Mouse (Mus musculus) myocyte (in vitro differentiated cells): ENCODE measurements at regions not wholly inside any gene's neighbourhood (a gene's known extent, or its start where the extent isn't known, plus 50 kb on each side); places are given as distances from the start of the nearest gene placed in this dataset.
A peak's percentile ranks its signal among the peaks of the same experiment; 100 is the strongest.

ENCODE experiments used
- H3K27me3 ChIP-seq: one replicate; pipeline ENCODE4 v1.6.1; 2011; ENCODE audit not compliant: control insufficient read depth, insufficient read depth, insufficient read length
- H3K36me3 ChIP-seq: one replicate; pipeline ENCODE4 v1.6.1; 2011; ENCODE audit not compliant: control insufficient read depth, insufficient read depth
- H3K4me2 ChIP-seq: one replicate; pipeline ENCODE4 v1.6.1; 2011; ENCODE audit warnings: low read depth, control low read depth
- H3K4me3 ChIP-seq: one replicate; pipeline ENCODE4 v1.5.1; 2011; ENCODE audit warnings: mild to moderate bottlenecking, control low read depth, moderate library complexity
- H3K79me2 ChIP-seq: one replicate; pipeline ENCODE4 v1.6.1; 2011; ENCODE audit not compliant: control insufficient read depth, insufficient read depth
- H3ac ChIP-seq: one replicate; pipeline ENCODE4 v1.6.1; 2011; ENCODE audit not compliant: control insufficient read depth, insufficient read length
- CEBPB ChIP-seq: IDR thresholded peaks from 2 replicates; pipeline ENCODE4 v1.6.1; 2011; ENCODE audit warnings: mild to moderate bottlenecking, moderate library complexity; ENCODE audit not compliant: poor library complexity, insufficient read depth, severe bottlenecking
- E2F4 ChIP-seq: IDR thresholded peaks from one replicate; pipeline ENCODE4 v1.6.1; 2011; ENCODE audit warnings: mild to moderate bottlenecking, control low read depth, moderate library complexity; ENCODE audit not compliant: insufficient read depth
- MAX ChIP-seq: IDR thresholded peaks from one replicate; pipeline ENCODE4 v1.6.1; 2011; ENCODE audit warnings: low read depth, mild to moderate bottlenecking, control low read depth
- MYOD1 ChIP-seq, 3 experiments: IDR thresholded peaks; one replicate each; pipeline ENCODE4 v1.6.1; 2011; ENCODE audit warnings: control low read depth in 2 of 3, low read depth in 2 of 3, mild to moderate bottlenecking in 2 of 3, moderate library complexity in 1 of 3; ENCODE audit not compliant: insufficient read length in 2 of 3, control insufficient read depth in 1 of 3
- MYOG ChIP-seq, 3 experiments: IDR thresholded peaks; one replicate each; pipeline ENCODE4 v1.6.1; 2011; ENCODE audit warnings: control low read depth in 2 of 3, low read depth in 2 of 3, mild to moderate bottlenecking in 2 of 3; ENCODE audit not compliant: insufficient read length in 2 of 3, control insufficient read depth in 1 of 3, insufficient read depth in 1 of 3
- POLR2A ChIP-seq: IDR thresholded peaks from one replicate; pipeline ENCODE4 v1.6.1; 2011; ENCODE audit warnings: low read depth, mild to moderate bottlenecking, control low read depth, moderate library complexity; ENCODE audit not compliant: insufficient read length
- POLR2AphosphoS2 ChIP-seq: IDR thresholded peaks from one replicate; pipeline ENCODE4 v1.6.1; 2011; ENCODE audit warnings: low read depth, control low read depth; ENCODE audit not compliant: insufficient read length
- REST ChIP-seq: IDR thresholded peaks from one replicate; pipeline ENCODE4 v1.6.1; 2011; ENCODE audit warnings: mild to moderate bottlenecking, control low read depth, moderate library complexity; ENCODE audit not compliant: insufficient read depth, insufficient read length
- SRF ChIP-seq: IDR thresholded peaks from one replicate; pipeline ENCODE4 v1.6.1; 2011; ENCODE audit warnings: low read depth; ENCODE audit not compliant: control insufficient read depth, insufficient read length
- TCF12 ChIP-seq: IDR thresholded peaks from one replicate; pipeline ENCODE4 v1.6.1; 2011; ENCODE audit warnings: mild to moderate bottlenecking, control low read depth; ENCODE audit not compliant: poor library complexity, insufficient read depth, severe bottlenecking
- TCF3 ChIP-seq: IDR thresholded peaks from one replicate; pipeline ENCODE4 v1.6.1; 2011; ENCODE audit warnings: low read depth, control low read depth; ENCODE audit not compliant: insufficient read length
- USF1 ChIP-seq: IDR thresholded peaks from one replicate; pipeline ENCODE4 v1.6.1; 2011; ENCODE audit warnings: low read depth, mild to moderate bottlenecking, control low read depth, moderate library complexity

DNA sequence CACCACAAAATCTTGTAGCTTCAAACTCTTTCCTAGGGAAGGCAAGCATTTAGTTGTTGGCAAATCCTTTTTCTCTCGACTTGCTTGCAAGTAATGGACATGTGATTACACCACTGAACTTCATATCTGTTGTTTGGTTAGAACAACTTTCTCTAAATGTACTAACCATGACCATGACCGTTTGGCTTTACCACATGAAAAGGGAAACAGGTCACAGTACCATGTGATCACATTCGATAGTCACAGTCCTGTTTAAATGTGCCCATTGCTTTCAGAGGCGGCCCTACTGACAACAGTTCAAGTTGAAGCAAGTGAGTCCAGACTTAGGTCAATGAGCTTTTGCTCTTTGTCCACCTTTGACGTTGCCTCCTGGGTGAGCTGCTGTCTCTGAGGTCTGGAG lies 211.1 kb downstream of the Foxo1 start:
- Histone ChIP-seq H3K79me2 (no peaks in the 10 kb centered on the region), H3K36me3 (no peaks in the 10 kb centered on the region), H3ac (no peak overlapping the region), H3K4me3 (no peak overlapping the region), H3K4me2 (no peak overlapping the region), H3K27me3 (no peaks in the 10 kb centered on the region)
- TF ChIP-seq MYOG (IDR thresholded peaks at IDR 0.05; ENCODE audit: control insufficient read depth in 1 of 3, insufficient read depth in 1 of 3, insufficient read length in 2 of 3, low read depth in 2 of 3) (no peak), POLR2AphosphoS2 (no peak), MYOD1 (IDR thresholded peaks at IDR 0.05; ENCODE audit: control insufficient read depth in 1 of 3, insufficient read length in 2 of 3, low read depth in 2 of 3) (no peak), MAX (no peak)

DNA sequence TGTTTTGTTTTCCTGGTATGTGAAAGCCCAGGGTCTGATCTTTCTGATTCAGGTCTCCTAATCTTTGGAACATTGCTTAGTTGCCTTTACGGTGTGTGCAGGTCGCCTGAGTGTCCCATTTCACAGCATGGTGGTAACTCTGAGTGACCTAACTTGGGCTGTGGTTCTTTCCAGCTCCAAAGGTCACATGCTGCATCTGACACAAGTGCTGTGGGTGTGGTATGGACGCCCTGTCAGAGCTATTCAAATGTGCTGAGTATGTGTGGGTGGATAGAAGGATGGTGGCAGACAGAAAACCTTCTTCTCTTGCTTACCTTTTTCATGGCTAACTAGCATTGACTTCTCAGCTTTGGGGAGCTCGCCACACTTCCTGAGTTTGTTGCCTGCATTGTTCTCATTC lies 201.8 kb downstream of the Foxo1 start:
- Histone ChIP-seq H3K36me3 (no peaks in the 10 kb centered on the region), H3K27me3 (no peaks in the 10 kb centered on the region), H3K4me2 (no peak overlapping the region), H3K79me2 (no peaks in the 10 kb centered on the region), H3ac (no peak overlapping the region), H3K4me3 (no peak overlapping the region)
- TF ChIP-seq USF1 (peak; percentile 68), MYOG (IDR thresholded peaks at IDR 0.05; ENCODE audit: control insufficient read depth in 1 of 3, insufficient read depth in 1 of 3, insufficient read length in 2 of 3, low read depth in 2 of 3) (peak in 1 of 3 experiments; percentile 39), SRF (no peak), REST (no peak), TCF3 (no peak)

DNA sequence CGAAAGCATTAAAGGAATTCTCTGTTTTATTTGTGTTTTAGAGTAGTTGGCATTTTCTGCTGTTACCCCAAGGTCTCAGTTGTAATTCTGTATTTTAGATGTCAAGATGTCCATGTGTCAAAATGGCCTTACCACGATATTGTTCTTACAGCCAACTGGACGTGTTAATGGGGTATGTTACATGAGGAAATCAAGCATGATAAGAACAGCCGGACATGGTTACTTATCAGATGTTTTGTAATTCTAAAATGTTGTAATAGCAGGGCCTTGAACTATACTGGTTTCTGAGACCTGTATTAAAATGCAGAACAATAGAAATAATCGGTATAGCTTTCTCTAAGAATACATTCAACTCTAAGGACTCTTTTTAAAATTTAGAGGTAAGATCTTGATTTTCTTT lies 201.3 kb downstream of the Foxo1 start:
- H3K36me3 ChIP-seq: no peaks in the 10 kb centered on the region
- no peaks in the 10 kb centered on the region for H3K27me3 ChIP-seq
- H3K4me3 ChIP-seq: no peak overlapping the region
- no peak for TF ChIP-seq MYOD1 (IDR thresholded peaks at IDR 0.05; ENCODE audit: control insufficient read depth in 1 of 3, insufficient read length in 2 of 3, low read depth in 2 of 3)
- TF ChIP-seq USF1: no peak
- no peak for TF ChIP-seq REST
- no peak for TF ChIP-seq MAX
- no peak for TF ChIP-seq E2F4
- no peak for TF ChIP-seq MYOG (IDR thresholded peaks at IDR 0.05; ENCODE audit: control insufficient read depth in 1 of 3, insufficient read depth in 1 of 3, insufficient read length in 2 of 3, low read depth in 2 of 3)
- no peak for TF ChIP-seq TCF12
- TF ChIP-seq POLR2AphosphoS2: no peak
- TF ChIP-seq SRF: no peak
- TF ChIP-seq CEBPB: no peak
- no peak for TF ChIP-seq POLR2A
- TF ChIP-seq TCF3: no peak
- H3K4me2 ChIP-seq: no peak overlapping the region
- no peaks in the 10 kb centered on the region for H3K79me2 ChIP-seq
- no peak overlapping the region for H3ac ChIP-seq

DNA sequence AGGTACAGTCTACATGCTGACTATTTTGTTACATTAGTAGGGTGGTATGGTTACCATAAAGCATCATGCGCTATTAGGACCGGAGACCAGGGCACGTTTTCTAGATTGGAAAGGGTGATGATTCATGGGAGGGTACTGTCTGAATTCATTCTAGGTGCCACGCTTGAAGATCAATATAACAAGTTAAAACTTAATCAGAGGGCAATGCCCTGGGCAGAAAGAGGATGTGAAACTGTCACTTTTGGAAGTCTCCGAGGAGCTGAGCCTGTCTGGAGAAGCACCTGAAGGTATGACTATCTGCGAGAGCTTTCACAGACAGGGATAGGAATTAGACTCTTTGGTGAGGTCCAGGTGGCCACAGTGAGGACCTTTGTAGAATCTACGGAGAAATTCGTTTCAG lies 200.2 kb downstream of the Foxo1 start:
- Histone ChIP-seq H3K4me2 (no peak overlapping the region), H3K4me3 (no peak overlapping the region), H3K79me2 (no peaks in the 10 kb centered on the region), H3K36me3 (no peaks in the 10 kb centered on the region), H3K27me3 (no peaks in the 10 kb centered on the region), H3ac (no peak overlapping the region)
- TF ChIP-seq TCF3 (no peak), MYOG (IDR thresholded peaks at IDR 0.05; ENCODE audit: control insufficient read depth in 1 of 3, insufficient read depth in 1 of 3, insufficient read length in 2 of 3, low read depth in 2 of 3) (no peak), CEBPB (no peak), E2F4 (no peak), SRF (no peak), REST (no peak), MAX (no peak), USF1 (no peak), MYOD1 (IDR thresholded peaks at IDR 0.05; ENCODE audit: control insufficient read depth in 1 of 3, insufficient read length in 2 of 3, low read depth in 2 of 3) (no peak), TCF12 (no peak), POLR2AphosphoS2 (no peak), POLR2A (no peak)

DNA sequence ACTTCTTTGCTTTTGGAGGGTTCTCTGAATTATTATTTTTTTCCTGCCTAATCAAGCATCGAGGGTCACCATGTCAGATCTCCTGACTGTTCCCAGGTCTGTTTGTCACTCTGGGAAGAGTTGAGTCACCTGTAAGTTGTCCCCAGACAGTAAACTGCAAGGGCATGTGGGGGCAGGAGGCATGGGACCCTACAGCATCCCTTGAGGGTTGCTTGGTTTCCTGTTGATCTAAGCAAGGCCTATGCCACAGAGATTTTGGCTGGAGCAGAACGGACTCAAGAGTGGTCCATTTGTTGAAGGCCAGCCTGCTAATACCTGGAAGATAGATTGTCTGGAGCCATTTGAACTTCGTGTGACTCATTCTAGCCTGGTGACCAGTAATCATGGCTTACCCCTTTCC lies 199.7 kb downstream of the Foxo1 start:
- H3K79me2 ChIP-seq: no peaks in the 10 kb centered on the region
- no peaks in the 10 kb centered on the region for H3K27me3 ChIP-seq
- no peak overlapping the region for H3K4me3 ChIP-seq
- H3K36me3 ChIP-seq: no peaks in the 10 kb centered on the region
- TF ChIP-seq CEBPB (no peak), TCF12 (no peak), MAX (no peak), TCF3 (no peak), MYOG (IDR thresholded peaks at IDR 0.05; ENCODE audit: control insufficient read depth in 1 of 3, insufficient read depth in 1 of 3, insufficient read length in 2 of 3, low read depth in 2 of 3) (no peak), REST (no peak), SRF (no peak), USF1 (no peak), MYOD1 (IDR thresholded peaks at IDR 0.05; ENCODE audit: control insufficient read depth in 1 of 3, insufficient read length in 2 of 3, low read depth in 2 of 3) (no peak), E2F4 (no peak), POLR2A (no peak), POLR2AphosphoS2 (no peak)
- H3ac ChIP-seq: no peak overlapping the region
- H3K4me2 ChIP-seq: no peak overlapping the region
